Mouse (Mus musculus): ENCODE measurements around the gene Zcchc2.

GRCm38 (mm10) chr1:106019854-106020253 lies 29.6 kb downstream of the Zcchc2 start:
- TF ChIP-seq POLR2A (IDR thresholded peaks at IDR 0.05; ENCODE audit: extremely low read depth, insufficient read depth, low read length) (no peak), CTCF (IDR thresholded peaks at IDR 0.05; ENCODE audit: low read depth, low read length) (no peak)
